Mouse (Mus musculus): ENCODE results near the gene 4930442H23Rik. TPM values are rescaled to one million over a fixed set of nuclear protein-coding genes. Genes with fewer than 3 reads are reported as not detected.

4930442H23Rik gene
- polyA plus RNA-seq, 1 experiment = not detected

- no peak for TF ChIP-seq CTCF (IDR thresholded peaks at IDR 0.05; ENCODE audit: borderline replicate concordance, insufficient read depth, low read length)
- no peak for TF ChIP-seq POLR2A (IDR thresholded peaks at IDR 0.05; ENCODE audit: low read depth, low read length)
- Histone ChIP-seq H3K27ac (ENCODE audit: insufficient read depth, low read length) (no peak overlapping the region), H3K4me3 (ENCODE audit: insufficient read depth, low read length) (no peak overlapping the region), H3K4me1 (ENCODE audit: control insufficient read depth, insufficient read depth, low read length) (no peaks in the 10 kb centered on the region)
These were observed 15.3 kb upstream of the 4930442H23Rik start for GRCm38 (mm10) chr10:81198990-81199389.

- no peak overlapping the region for H3K4me3 ChIP-seq (ENCODE audit: insufficient read depth, low read length)
- TF ChIP-seq POLR2A (IDR thresholded peaks at IDR 0.05; ENCODE audit: low read depth, low read length) (no peak), CTCF (IDR thresholded peaks at IDR 0.05; ENCODE audit: borderline replicate concordance, insufficient read depth, low read length) (no peak)
- H3K4me1 ChIP-seq (ENCODE audit: control insufficient read depth, insufficient read depth, low read length) = no peaks in the 10 kb centered on the region
- no peak overlapping the region for H3K27ac ChIP-seq (ENCODE audit: insufficient read depth, low read length)
These were observed 14.6 kb upstream of the 4930442H23Rik start for GRCm38 (mm10) chr10:81198230-81198629.

GRCm38 (mm10) chr10:81197305-81197704, 13.7 kb upstream of the 4930442H23Rik start:
- no peak overlapping the region for H3K4me3 ChIP-seq (ENCODE audit: insufficient read depth, low read length)
- no peak overlapping the region for H3K27ac ChIP-seq (ENCODE audit: insufficient read depth, low read length)
- TF ChIP-seq POLR2A (IDR thresholded peaks at IDR 0.05; ENCODE audit: low read depth, low read length) (no peak), CTCF (IDR thresholded peaks at IDR 0.05; ENCODE audit: borderline replicate concordance, insufficient read depth, low read length) (no peak)
- no peaks in the 10 kb centered on the region for H3K4me1 ChIP-seq (ENCODE audit: control insufficient read depth, insufficient read depth, low read length)

- H3K27ac ChIP-seq (ENCODE audit: insufficient read depth, low read length) = no peak overlapping the region
- no peak overlapping the region for H3K4me3 ChIP-seq (ENCODE audit: insufficient read depth, low read length)
- no peaks in the 10 kb centered on the region for H3K4me1 ChIP-seq (ENCODE audit: control insufficient read depth, insufficient read depth, low read length)
- TF ChIP-seq POLR2A (IDR thresholded peaks at IDR 0.05; ENCODE audit: low read depth, low read length) = no peak
- TF ChIP-seq CTCF (IDR thresholded peaks at IDR 0.05; ENCODE audit: borderline replicate concordance, insufficient read depth, low read length) = no peak
These were observed 12.9 kb upstream of the 4930442H23Rik start for GRCm38 (mm10) chr10:81196470-81197065.

GRCm38 (mm10) chr10:81195300-81195699, 11.7 kb upstream of the 4930442H23Rik start:
- Histone ChIP-seq H3K27ac (ENCODE audit: insufficient read depth, low read length) (no peak overlapping the region), H3K4me3 (ENCODE audit: insufficient read depth, low read length) (no peak overlapping the region)

GRCm38 (mm10) chr10:81193991-81194774, 10.5 kb upstream of the 4930442H23Rik start:
- H3K27ac ChIP-seq (ENCODE audit: insufficient read depth, low read length) = no peak overlapping the region

More at GRCm38 (mm10) chr10:81195300-81195699, 11.7 kb upstream of the 4930442H23Rik start:
- no peaks in the 10 kb centered on the region for H3K4me1 ChIP-seq (ENCODE audit: control insufficient read depth, insufficient read depth, low read length)
- TF ChIP-seq CTCF (IDR thresholded peaks at IDR 0.05; ENCODE audit: borderline replicate concordance, insufficient read depth, low read length) = no peak
- TF ChIP-seq POLR2A (IDR thresholded peaks at IDR 0.05; ENCODE audit: low read depth, low read length) = no peak

GRCm38 (mm10) chr10:81192968-81193501, 9.4 kb upstream of the 4930442H23Rik start:
- Histone ChIP-seq H3K4me1 (ENCODE audit: control insufficient read depth, insufficient read depth, low read length) (no peaks in the 10 kb centered on the region), H3K27ac (ENCODE audit: insufficient read depth, low read length) (no peak overlapping the region), H3K4me3 (ENCODE audit: insufficient read depth, low read length) (peak overlapping the region; percentile 10)
- no peak for TF ChIP-seq CTCF (IDR thresholded peaks at IDR 0.05; ENCODE audit: borderline replicate concordance, insufficient read depth, low read length)
- no peak; the same call in 1 of the 2 replicates for TF ChIP-seq POLR2A (IDR thresholded peaks at IDR 0.05; ENCODE audit: low read depth, low read length)

More at GRCm38 (mm10) chr10:81193991-81194774, 10.5 kb upstream of the 4930442H23Rik start:
- TF ChIP-seq CTCF (IDR thresholded peaks at IDR 0.05; ENCODE audit: borderline replicate concordance, insufficient read depth, low read length) (no peak), POLR2A (IDR thresholded peaks at IDR 0.05; ENCODE audit: low read depth, low read length) (no peak)
- Histone ChIP-seq H3K4me3 (ENCODE audit: insufficient read depth, low read length) (no peak overlapping the region), H3K4me1 (ENCODE audit: control insufficient read depth, insufficient read depth, low read length) (no peaks in the 10 kb centered on the region)

GRCm38 (mm10) chr10:81192270-81192967, 8.8 kb upstream of the 4930442H23Rik start:
- no peaks in the 10 kb centered on the region for H3K4me1 ChIP-seq (ENCODE audit: control insufficient read depth, insufficient read depth, low read length)
- H3K27ac ChIP-seq (ENCODE audit: insufficient read depth, low read length) = peak overlapping the region; percentile 48; the same call in 1 of the 2 replicates
- TF ChIP-seq CTCF (IDR thresholded peaks at IDR 0.05; ENCODE audit: borderline replicate concordance, insufficient read depth, low read length) = no peak
- TF ChIP-seq POLR2A (IDR thresholded peaks at IDR 0.05; ENCODE audit: low read depth, low read length) = peak; percentile 75
- peak overlapping the region; percentile 23 for H3K4me3 ChIP-seq (ENCODE audit: insufficient read depth, low read length)

- Histone ChIP-seq H3K4me3 (ENCODE audit: insufficient read depth, low read length) (no peak overlapping the region), H3K27ac (ENCODE audit: insufficient read depth, low read length) (no peak overlapping the region), H3K4me1 (ENCODE audit: control insufficient read depth, insufficient read depth, low read length) (no peaks in the 10 kb centered on the region)
- TF ChIP-seq CTCF (IDR thresholded peaks at IDR 0.05; ENCODE audit: borderline replicate concordance, insufficient read depth, low read length) (no peak), POLR2A (IDR thresholded peaks at IDR 0.05; ENCODE audit: low read depth, low read length) (peak; percentile 31; the same call in 1 of the 2 replicates)
These were observed 7.8 kb upstream of the 4930442H23Rik start for GRCm38 (mm10) chr10:81191342-81191982.
